In the genomic region with DNA sequence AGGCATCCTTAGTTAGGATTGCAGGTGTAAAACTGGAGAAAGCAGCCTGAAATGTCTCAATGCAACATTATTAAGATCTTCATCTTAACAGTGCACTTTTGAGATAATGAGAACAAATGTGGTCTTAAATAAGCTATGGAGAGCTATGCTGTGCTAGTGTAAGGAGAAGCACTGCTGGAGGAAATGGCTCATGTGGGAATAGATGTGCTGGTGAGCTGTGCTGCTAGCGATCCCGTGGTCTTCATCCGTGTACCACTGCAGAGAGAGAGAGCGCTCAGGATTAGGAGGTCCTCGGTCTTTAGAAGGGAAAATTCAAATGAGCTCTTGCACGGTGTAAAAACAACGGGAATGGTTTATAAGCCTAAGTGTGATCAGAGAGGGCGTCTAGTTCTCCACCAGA, we compare ENCODE assay signal across 11 mouse cellular contexts.
"Had no signal": no experiment of that assay in that cellular context is flagged by ENCODE, and none has a peak within 500 bp of the region (broad histone marks: within the 10 kb centered on the region; RNA-seq: fewer than 3 reads in every experiment).

No protein-coding gene starts in this region.

- H3K4me3 ChIP-seq: limb, embryonic 15.5 days; liver, embryonic 12.5 days; midbrain, embryonic 10.5 days had no signal

- H3K9ac ChIP-seq: limb, embryonic 15.5 days; liver, embryonic 12.5 days; lung, embryonic 14.5 days had no signal

- H3K4me2 ChIP-seq: limb, embryonic 15.5 days; liver, embryonic 12.5 days; lung, embryonic 14.5 days had no signal

- H3K27ac ChIP-seq: kidney, postnatal 0 days; limb, embryonic 15.5 days; liver, embryonic 12.5 days; midbrain, embryonic 10.5 days; stomach, postnatal 0 days had no signal

- H3K27me3 ChIP-seq: limb, embryonic 15.5 days; liver, embryonic 12.5 days had no signal

- ATAC-seq: liver, embryonic 12.5 days had no signal

- DNase-seq: kidney, adult 11 months; kidney, adult 9 months; kidney, postnatal 36 days; lung, embryonic 14.5 days; lung, postnatal 10 days; lung, postnatal 4 days had no signal

- H3K9me3 ChIP-seq: limb, embryonic 15.5 days; liver, embryonic 12.5 days; midbrain, embryonic 10.5 days had no signal

- H3K4me1 ChIP-seq: liver, embryonic 12.5 days; midbrain, embryonic 10.5 days had no signal

- H3K36me3 ChIP-seq: limb, embryonic 15.5 days; liver, embryonic 12.5 days; midbrain, embryonic 10.5 days had no signal
